Mouse (Mus musculus) lung, postnatal 0 days (tissue): ENCODE data around the gene Abhd12. TPM values are rescaled to one million over a fixed set of nuclear protein-coding genes. Genes with fewer than 3 reads are reported as not detected.

ENCODE experiments used
- ATAC-seq: fragments of 200-750 bp; cut with Nextera tagmentation; 2 replicates; pipeline ENCODE4 v1.8.0; 2017; ENCODE audit warnings: moderate library complexity
- DNase-seq: peaks from one replicate; pipeline ENCODE4 v3.0.0-alpha.2; 2016; ENCODE audit warnings: low spot score
- H3K27ac ChIP-seq: fragments of 300-500 bp; sonication (generic); 2 replicates; pipeline ENCODE4 v1.5.1; 2014; ENCODE audit warnings: antibody characterized with exemption, mild to moderate bottlenecking, low read length, mixed read lengths
- H3K27me3 ChIP-seq: fragments of 300-500 bp; sonication (generic); replicated peaks from 2 replicates; pipeline ENCODE4 v1.6.1; 2014; ENCODE audit warnings: low read length, mixed read lengths; ENCODE audit not compliant: insufficient read depth
- H3K36me3 ChIP-seq: fragments of 300-500 bp; sonication (generic); 2 replicates; pipeline ENCODE4 v1.6.1; 2014; ENCODE audit warnings: low read length, mixed read lengths; ENCODE audit not compliant: insufficient read depth
- H3K4me1 ChIP-seq: fragments of 300-500 bp; sonication (generic); 2 replicates; pipeline ENCODE4 v1.6.1; 2014; ENCODE audit warnings: antibody characterized with exemption, low read depth, low read length, mixed read lengths; ENCODE audit not compliant: insufficient read depth
- H3K4me2 ChIP-seq: fragments of 300-500 bp; sonication (generic); replicated peaks from 2 replicates; pipeline ENCODE4 v1.6.1; 2014; ENCODE audit warnings: low read depth, mild to moderate bottlenecking, low read length, moderate library complexity, mixed read lengths
- H3K4me3 ChIP-seq: fragments of 300-500 bp; sonication (generic); 2 replicates; pipeline ENCODE4 v1.5.1; 2014; ENCODE audit warnings: low read depth, low read length
- H3K9ac ChIP-seq: fragments of 300-500 bp; sonication (generic); replicated peaks from 2 replicates; pipeline ENCODE4 v1.6.1; 2014; ENCODE audit warnings: low read depth, mild to moderate bottlenecking
- H3K9me3 ChIP-seq: fragments of 300-500 bp; sonication (generic); 2 replicates; pipeline ENCODE4 v1.6.1; 2016; ENCODE audit warnings: low read length, mixed read lengths
- CTCF ChIP-seq: IDR thresholded peaks from 2 replicates; pipeline ENCODE4 v1.5.1; 2016; ENCODE audit warnings: antibody characterized with exemption, mild to moderate bottlenecking
- EP300 ChIP-seq: IDR thresholded peaks from 2 replicates; pipeline ENCODE4 v1.6.1; 2016; ENCODE audit warnings: antibody characterized with exemption, mild to moderate bottlenecking, control low read depth
- WGBS: fragments of 180-500 bp; shearing (Covaris S2); extraction: QIAGEN DNeasy Blood & Tissue Kit; methylation state at CpG from one replicate; pipeline ENCODE4 v1.1.7; 2014; 5-methylcytosine and 5-hydroxymethylcytosine counted together
- polyA plus RNA-seq: library from polyadenylated mRNA; unstranded; fragments of >200 nt; fragmentation: Nextera tagmentation; extraction: Ambion mirVana; gene quantifications from 2 replicates; pipeline ENCODE4 v1.2.1, GENCODE M21; 2015

The Abhd12 gene
- polyA plus RNA-seq, 1 experiment from 2014 or later = 56.5 TPM

DNA sequence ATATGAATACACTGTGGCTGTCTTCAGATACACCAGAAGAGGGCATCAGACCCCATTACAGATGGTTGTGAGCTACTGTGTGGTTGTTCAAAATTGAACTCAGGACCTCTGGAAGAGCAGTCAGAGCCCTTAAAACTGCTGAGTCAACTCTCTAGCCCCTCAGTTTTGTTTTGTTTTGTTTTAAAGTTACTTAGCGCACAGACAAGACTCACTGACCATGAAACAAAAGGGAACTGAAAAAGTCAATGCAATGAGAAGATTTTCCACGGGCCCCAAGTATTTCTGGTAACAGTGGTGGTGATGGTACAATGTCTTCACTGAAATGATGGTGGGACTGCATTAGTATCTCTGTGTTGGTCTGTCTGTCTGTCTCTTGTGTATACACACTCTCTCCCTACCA, 43.4 kb downstream of the Abhd12 start:
- ATAC-seq (no peak), DNase-seq (no peak)
- Histone ChIP-seq H3K4me1 (no peaks in the 10 kb centered on the region), H3K36me3 (no peaks in the 10 kb centered on the region), H3K4me2 (no peak overlapping the region), H3K9ac (no peak overlapping the region), H3K27me3 (no peaks in the 10 kb centered on the region), H3K4me3 (no peak overlapping the region), H3K27ac (no peak overlapping the region), H3K9me3 (no peaks in the 10 kb centered on the region)
- TF ChIP-seq EP300 (no peak), CTCF (no peak)
- 86% methylated on average over 2 of the region's 2 CpGs for WGBS

DNA sequence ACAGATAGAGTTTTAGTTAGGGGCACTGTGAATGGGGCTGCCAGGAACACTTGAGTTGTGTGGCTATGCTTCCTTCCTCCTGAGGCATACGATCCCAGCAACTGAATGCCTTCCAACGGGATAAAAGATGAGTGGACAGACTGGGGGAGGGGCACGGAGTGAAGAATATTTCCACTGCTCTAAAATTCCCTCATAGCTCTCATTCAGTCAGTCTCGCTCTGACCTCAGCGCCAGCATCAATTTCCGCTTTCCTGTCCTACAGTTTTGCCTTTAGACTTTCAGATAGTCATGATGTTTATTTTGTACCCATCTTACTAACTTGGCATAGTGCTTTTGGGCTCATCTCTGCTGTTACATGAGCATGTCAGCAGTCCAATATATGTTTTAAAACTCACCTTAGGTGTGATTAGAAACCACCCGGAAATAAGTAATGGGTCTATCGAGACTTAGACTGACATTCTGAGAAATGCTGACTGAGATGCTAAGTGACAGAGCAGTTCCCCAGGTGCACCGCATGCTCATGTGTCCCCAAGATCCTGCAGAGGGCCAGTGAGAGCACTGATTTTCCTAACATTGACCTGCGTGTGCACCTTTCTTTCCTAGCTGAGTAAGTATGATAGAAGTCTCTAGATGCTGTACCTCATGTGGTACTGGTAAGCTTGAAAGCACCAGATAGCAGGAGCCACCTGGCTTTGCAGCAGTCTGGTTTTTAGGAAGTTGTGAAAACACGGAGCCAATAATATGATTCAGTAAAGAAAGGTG, 44.7 kb downstream of the Abhd12 start:
- DNase-seq = no peak
- no peak overlapping the region for H3K27ac ChIP-seq
- no peak for TF ChIP-seq CTCF
- no peak for TF ChIP-seq EP300

DNA sequence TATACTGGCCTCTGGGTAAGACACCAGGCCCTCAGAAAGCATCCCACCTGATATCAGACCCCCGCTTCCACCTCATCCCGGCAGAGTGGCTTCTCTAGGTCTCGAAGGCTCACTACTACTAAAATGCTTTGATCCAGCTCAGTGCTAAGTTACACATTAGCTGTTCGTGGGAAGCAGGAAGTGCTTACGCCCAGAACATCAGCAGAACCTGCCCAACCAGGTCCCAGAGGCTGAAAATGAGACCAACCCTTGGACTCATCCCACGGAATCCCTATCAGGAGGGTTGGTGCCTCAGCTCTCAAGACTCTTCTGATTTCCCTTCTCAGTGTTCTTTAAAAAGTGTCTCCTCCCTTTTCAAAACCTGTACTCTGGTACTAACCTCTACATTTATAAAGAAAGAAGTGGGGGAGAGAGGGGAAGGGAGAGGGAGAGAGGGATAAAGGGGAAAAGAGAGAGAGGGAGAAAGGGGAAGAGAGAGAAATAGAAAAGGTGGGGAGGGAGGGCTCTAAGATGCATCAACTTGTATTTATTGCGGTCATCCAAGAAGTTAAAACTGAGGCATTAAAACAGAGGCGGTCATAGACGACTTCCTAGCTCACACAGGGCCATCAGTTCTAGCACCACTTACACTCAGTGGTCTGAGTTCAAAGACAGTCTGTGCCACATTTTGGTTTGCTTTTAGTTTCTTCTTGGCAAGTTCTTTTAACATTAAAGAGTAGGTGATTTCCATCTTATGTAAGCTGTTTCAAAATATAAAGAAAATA, 45.6 kb downstream of the Abhd12 start:
- Histone ChIP-seq H3K36me3 (no peaks in the 10 kb centered on the region), H3K9me3 (no peaks in the 10 kb centered on the region), H3K9ac (no peak overlapping the region), H3K4me1 (no peaks in the 10 kb centered on the region), H3K4me3 (no peak overlapping the region), H3K27me3 (no peaks in the 10 kb centered on the region), H3K27ac (no peak overlapping the region), H3K4me2 (no peak overlapping the region)
- TF ChIP-seq EP300 = no peak
- WGBS = 60% methylated on average over 9 of the region's 9 CpGs
- ATAC-seq = no peak
- DNase-seq = no peak

More for the DNA sequence above, 44.7 kb downstream of the Abhd12 start:
- H3K4me1 ChIP-seq = no peaks in the 10 kb centered on the region
- H3K36me3 ChIP-seq = no peaks in the 10 kb centered on the region
- H3K27me3 ChIP-seq = no peaks in the 10 kb centered on the region
- no peak overlapping the region for H3K4me2 ChIP-seq
- no peak overlapping the region for H3K9ac ChIP-seq
- 70% methylated on average over 11 of the region's 11 CpGs for WGBS
- no peaks in the 10 kb centered on the region for H3K9me3 ChIP-seq
- no peak for ATAC-seq
- no peak overlapping the region for H3K4me3 ChIP-seq

GRCm38 (mm10) chr2:150855186-150855585, 49.4 kb downstream of the Abhd12 start:
- H3K9me3 ChIP-seq = no peaks in the 10 kb centered on the region
- TF ChIP-seq EP300 (no peak), CTCF (no peak)
- H3K4me3 ChIP-seq = no peak overlapping the region
- no peaks in the 10 kb centered on the region for H3K4me1 ChIP-seq
- H3K9ac ChIP-seq = no peak overlapping the region
- DNase-seq = no peak
- H3K4me2 ChIP-seq = no peak overlapping the region
- H3K27me3 ChIP-seq = no peaks in the 10 kb centered on the region
- H3K27ac ChIP-seq = no peak overlapping the region
- no peaks in the 10 kb centered on the region for H3K36me3 ChIP-seq
- ATAC-seq = no peak

DNA sequence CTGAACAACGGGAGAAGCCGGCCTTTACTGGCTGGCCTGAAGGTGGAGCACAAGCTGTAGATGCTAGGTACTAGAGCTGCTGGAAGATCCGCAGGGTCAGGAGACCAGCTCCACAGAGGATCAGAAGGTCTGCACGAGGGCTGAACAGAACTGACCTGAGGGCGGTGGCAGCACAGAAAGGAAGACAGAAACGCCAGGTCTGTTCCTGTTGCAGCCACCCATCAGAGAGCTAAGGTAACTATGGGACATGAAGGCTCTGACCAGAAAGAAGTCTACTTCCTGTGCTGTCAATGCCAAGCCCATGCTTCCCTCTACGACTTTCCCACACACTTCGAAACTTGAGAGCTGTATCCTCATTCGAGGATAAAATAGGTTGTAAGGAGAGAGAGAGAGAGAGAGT, 53.3 kb downstream of the Abhd12 start:
- TF ChIP-seq EP300 = no peak
- TF ChIP-seq CTCF = peak; percentile 12; the same call in 1 of the 2 replicates

DNA sequence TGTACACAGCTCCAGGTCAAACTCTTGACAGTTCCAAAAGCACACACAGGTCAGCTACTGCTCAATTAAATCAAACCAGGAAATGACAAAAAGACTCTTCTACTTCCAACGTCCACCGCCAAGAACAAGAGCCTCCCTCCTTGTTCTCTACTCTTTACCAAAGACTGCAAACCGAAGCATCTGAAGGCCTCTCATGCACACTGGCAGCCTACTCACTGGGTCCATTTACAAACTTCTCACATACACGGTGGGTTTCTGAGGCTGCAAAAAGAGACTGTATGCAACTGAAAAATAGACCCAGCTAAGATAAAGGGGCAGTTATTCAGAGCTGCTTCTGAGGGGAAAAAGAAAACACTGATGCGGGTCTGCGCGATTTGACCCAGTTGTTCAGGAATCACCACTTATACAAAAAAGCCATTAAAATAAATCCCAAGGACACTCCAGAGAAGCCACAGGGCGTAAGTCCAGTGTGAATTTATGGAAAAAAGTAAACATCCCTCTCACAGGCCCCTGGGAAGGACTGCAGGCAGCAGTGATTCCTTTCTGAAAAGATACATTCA, 57.0 kb downstream of the Abhd12 start:
- Histone ChIP-seq H3K4me1 (no peaks in the 10 kb centered on the region), H3K36me3 (no peaks in the 10 kb centered on the region), H3K27ac (no peak overlapping the region), H3K9ac (no peak overlapping the region), H3K4me2 (no peak overlapping the region), H3K27me3 (no peaks in the 10 kb centered on the region), H3K4me3 (no peak overlapping the region), H3K9me3 (no peaks in the 10 kb centered on the region)
- no peak for TF ChIP-seq EP300
- TF ChIP-seq CTCF = no peak
- no peak for ATAC-seq
- DNase-seq = no peak
- WGBS = 53% methylated on average over 8 of the region's 8 CpGs

More for the DNA sequence above, 53.3 kb downstream of the Abhd12 start:
- Histone ChIP-seq H3K27ac (no peak overlapping the region), H3K27me3 (no peaks in the 10 kb centered on the region), H3K36me3 (no peaks in the 10 kb centered on the region), H3K9me3 (no peaks in the 10 kb centered on the region), H3K4me2 (no peak overlapping the region), H3K4me1 (no peaks in the 10 kb centered on the region), H3K4me3 (no peak overlapping the region), H3K9ac (no peak overlapping the region)
- WGBS = 58% methylated on average over 9 of the region's 9 CpGs
- DNase-seq (no peak), ATAC-seq (no peak)
